Mouse (Mus musculus) hindbrain, embryonic 14.5 days (tissue): ENCODE data around the gene Tbr1. TPM values are rescaled to one million over a fixed set of nuclear protein-coding genes. Genes with fewer than 3 reads are reported as not detected.

Source experiments
- ATAC-seq: fragments of 200-750 bp; cut with Nextera tagmentation; 2 replicates; pipeline ENCODE4 v1.8.0; 2017; ENCODE audit warnings: moderate number of reproducible peaks, mild to moderate bottlenecking, moderate TSS enrichment, moderate library complexity; ENCODE audit not compliant: low FRiP score
- DNase-seq: peaks from one replicate; pipeline ENCODE4 v3.0.0-alpha.2; 2015; ENCODE audit warnings: low spot score
- H3K27ac ChIP-seq: fragments of 300-500 bp; sonication (generic); 2 replicates; pipeline ENCODE4 v1.5.1; 2014; ENCODE audit warnings: mild to moderate bottlenecking, moderate library complexity
- H3K27me3 ChIP-seq: fragments of 300-500 bp; sonication (generic); 2 replicates; pipeline ENCODE4 v1.6.1; 2014; ENCODE audit warnings: mild to moderate bottlenecking, low read length, mixed read lengths; ENCODE audit not compliant: control insufficient read depth, insufficient read depth
- H3K36me3 ChIP-seq: fragments of 300-500 bp; sonication (generic); replicated peaks from 2 replicates; pipeline ENCODE4 v1.6.1; 2014; ENCODE audit not compliant: control insufficient read depth, insufficient read depth
- H3K4me1 ChIP-seq: fragments of 300-500 bp; sonication (generic); replicated peaks from 2 replicates; pipeline ENCODE4 v1.6.1; 2014; ENCODE audit warnings: antibody characterized with exemption, low read length, mixed read lengths; ENCODE audit not compliant: control insufficient read depth, insufficient read depth
- H3K4me2 ChIP-seq: fragments of 300-500 bp; sonication (generic); replicated peaks from 2 replicates; pipeline ENCODE4 v1.6.1; 2014; ENCODE audit warnings: mild to moderate bottlenecking, moderate library complexity
- H3K4me3 ChIP-seq: fragments of 300-500 bp; sonication (generic); replicated peaks from 2 replicates; pipeline ENCODE4 v1.5.1; 2014; ENCODE audit warnings: mild to moderate bottlenecking, low read length
- H3K9ac ChIP-seq: fragments of 300-500 bp; sonication (generic); 2 replicates; pipeline ENCODE4 v1.6.1; 2014
- H3K9me3 ChIP-seq: fragments of 300-500 bp; sonication (generic); 2 replicates; pipeline ENCODE4 v1.6.1; 2016; ENCODE audit warnings: low read length; ENCODE audit not compliant: control insufficient read depth
- WGBS: fragments of 180-500 bp; shearing (Covaris S2); extraction: QIAGEN DNeasy Blood & Tissue Kit; methylation state at CpG from one replicate; pipeline ENCODE4 v1.1.7; 2014; 5-methylcytosine and 5-hydroxymethylcytosine counted together
- polyA plus RNA-seq: library from polyadenylated mRNA; unstranded; fragments of >200 nt; fragmentation: Nextera tagmentation; extraction: Ambion mirVana; gene quantifications from 2 replicates; pipeline ENCODE4 v1.2.1, GENCODE M21; 2014

Tbr1 gene
- polyA plus RNA-seq, 1 experiment from 2014 or later, result 0.24 TPM

- H3K27me3 ChIP-seq, result peaks cover 73% of the 10 kb centered on the region
- H3K4me2 ChIP-seq, result no peak overlapping the region
- H3K36me3 ChIP-seq, result peaks cover 5% of the 10 kb centered on the region
- DNase-seq, result peak; percentile 34
- H3K9ac ChIP-seq, result no peak overlapping the region
- ATAC-seq, result no peak
- H3K27ac ChIP-seq, result no peak overlapping the region
- no peak overlapping the region for H3K4me3 ChIP-seq
- H3K4me1 ChIP-seq, result peaks cover 6% of the 10 kb centered on the region; the same call in 1 of the 2 replicates
- no peaks in the 10 kb centered on the region for H3K9me3 ChIP-seq
- WGBS, result 3% methylated on average over 29 of the region's 29 CpGs
Observed at GRCm38 (mm10) chr2:61803443-61804367, 975 bp downstream of the Tbr1 start.

- no peaks in the 10 kb centered on the region for H3K9me3 ChIP-seq
- H3K27me3 ChIP-seq, result peaks cover 80% of the 10 kb centered on the region
Observed at GRCm38 (mm10) chr2:61804382-61804840, 1.7 kb downstream of the Tbr1 start.

GRCm38 (mm10) chr2:61804841-61805540 lies 2.3 kb downstream of the Tbr1 start:
- H3K9me3 ChIP-seq, result 0 out of 2 replicates have a peak, but pooled peaks cover under 1% of the 10 kb centered on the region
- H3K9ac ChIP-seq, result no peak overlapping the region
- peaks cover 85% of the 10 kb centered on the region for H3K27me3 ChIP-seq
- WGBS, result 1% methylated on average over 39 of the region's 39 CpGs
- H3K4me1 ChIP-seq, result peaks cover 6% of the 10 kb centered on the region; the same call in 1 of the 2 replicates
- no peak overlapping the region for H3K27ac ChIP-seq
- ATAC-seq (peak; percentile 37; the same call in 1 of the 2 replicates), DNase-seq (no peak)
- peaks cover 3% of the 10 kb centered on the region for H3K36me3 ChIP-seq
- no peak overlapping the region for H3K4me2 ChIP-seq
- H3K4me3 ChIP-seq, result no peak overlapping the region

More at GRCm38 (mm10) chr2:61804382-61804840, 1.7 kb downstream of the Tbr1 start:
- Histone ChIP-seq H3K27ac (no peak overlapping the region), H3K4me1 (peaks cover 6% of the 10 kb centered on the region; the same call in 1 of the 2 replicates), H3K4me3 (no peak overlapping the region), H3K4me2 (no peak overlapping the region), H3K36me3 (peaks cover 5% of the 10 kb centered on the region), H3K9ac (no peak overlapping the region)
- 2% methylated on average over 10 of the region's 10 CpGs for WGBS
- no peak for ATAC-seq
- DNase-seq, result peak; percentile 41

GRCm38 (mm10) chr2:61805541-61806345 lies 3.0 kb downstream of the Tbr1 start:
- Histone ChIP-seq H3K4me2 (no peak overlapping the region), H3K36me3 (no peaks in the 10 kb centered on the region; the same call in 1 of the 2 replicates), H3K27me3 (peaks cover 92% of the 10 kb centered on the region), H3K27ac (no peak overlapping the region), H3K9ac (no peak overlapping the region), H3K9me3 (0 out of 2 replicates have a peak, but pooled peaks cover 7% of the 10 kb centered on the region), H3K4me1 (peaks cover 6% of the 10 kb centered on the region; the same call in 1 of the 2 replicates), H3K4me3 (no peak overlapping the region)
- ATAC-seq (peak; percentile 37; the same call in 1 of the 2 replicates), DNase-seq (peak; percentile 32)
- WGBS, result under 1% methylated on average over 39 of the region's 39 CpGs

GRCm38 (mm10) chr2:61806346-61806825 lies 3.7 kb downstream of the Tbr1 start:
- ATAC-seq, result no peak
- Histone ChIP-seq H3K27me3 (peaks cover 92% of the 10 kb centered on the region), H3K27ac (no peak overlapping the region), H3K36me3 (no peaks in the 10 kb centered on the region), H3K4me3 (no peak overlapping the region), H3K9ac (no peak overlapping the region), H3K9me3 (0 out of 2 replicates have a peak, but pooled peaks cover 7% of the 10 kb centered on the region), H3K4me1 (peaks cover 6% of the 10 kb centered on the region; the same call in 1 of the 2 replicates), H3K4me2 (no peak overlapping the region)
- 0% methylated on average over 3 of the region's 3 CpGs for WGBS
- DNase-seq, result peak; percentile 31

- DNase-seq (no peak), ATAC-seq (peak; percentile 28; the same call in 1 of the 2 replicates)
- H3K9me3 ChIP-seq, result 0 out of 2 replicates have a peak, but pooled peaks cover 7% of the 10 kb centered on the region
- H3K27me3 ChIP-seq, result peaks cover 91% of the 10 kb centered on the region
- no peak overlapping the region for H3K27ac ChIP-seq
- no peak overlapping the region for H3K4me3 ChIP-seq
- peaks cover 14% of the 10 kb centered on the region for H3K4me1 ChIP-seq
- H3K9ac ChIP-seq, result no peak overlapping the region
- H3K4me2 ChIP-seq, result no peak overlapping the region
- WGBS, result 1% methylated on average over 22 of the region's 22 CpGs
- H3K36me3 ChIP-seq, result no peaks in the 10 kb centered on the region
Observed at GRCm38 (mm10) chr2:61807151-61807550, 4.4 kb downstream of the Tbr1 start.

GRCm38 (mm10) chr2:61807781-61808180 lies 5.1 kb downstream of the Tbr1 start:
- no peak for ATAC-seq

GRCm38 (mm10) chr2:61808776-61809175 lies 6.0 kb downstream of the Tbr1 start:
- 1% methylated on average over 6 of the region's 6 CpGs for WGBS
- H3K27ac ChIP-seq, result no peak overlapping the region
- H3K27me3 ChIP-seq, result peaks cover 91% of the 10 kb centered on the region
- no peak for ATAC-seq
- no peak overlapping the region for H3K9ac ChIP-seq
- no peak for DNase-seq
- H3K36me3 ChIP-seq, result no peaks in the 10 kb centered on the region
- H3K4me2 ChIP-seq, result no peak overlapping the region
- 0 out of 2 replicates have a peak, but pooled peaks cover 7% of the 10 kb centered on the region for H3K9me3 ChIP-seq
- peaks cover 16% of the 10 kb centered on the region for H3K4me1 ChIP-seq
- H3K4me3 ChIP-seq, result no peak overlapping the region

More at GRCm38 (mm10) chr2:61807781-61808180, 5.1 kb downstream of the Tbr1 start:
- 0 out of 2 replicates have a peak, but pooled peaks cover 7% of the 10 kb centered on the region for H3K9me3 ChIP-seq
- no peak overlapping the region for H3K9ac ChIP-seq
- peaks cover 90% of the 10 kb centered on the region for H3K27me3 ChIP-seq
- no peak overlapping the region for H3K4me3 ChIP-seq
- no peaks in the 10 kb centered on the region for H3K36me3 ChIP-seq
- no peak for DNase-seq
- H3K4me2 ChIP-seq, result no peak overlapping the region
- WGBS, result 12% methylated on average over 2 of the region's 2 CpGs
- no peak overlapping the region for H3K27ac ChIP-seq
- H3K4me1 ChIP-seq, result peaks cover 16% of the 10 kb centered on the region
